Mouse (Mus musculus) midbrain, embryonic 13.5 days (tissue): Measurements from ENCODE around the gene Mfsd7a. TPM values are rescaled to one million over a fixed set of nuclear protein-coding genes. Genes with fewer than 3 reads are reported as not detected.
A peak's percentile ranks its signal among the peaks of the same experiment; 100 is the strongest.

Experiments used
- ATAC-seq: fragments of 200-750 bp; cut with Nextera tagmentation; 2 replicates; pipeline ENCODE4 v1.8.0; 2017; ENCODE audit warnings: mild to moderate bottlenecking, moderate TSS enrichment, moderate library complexity
- H3K27ac ChIP-seq: fragments of 300-500 bp; sonication (generic); 2 replicates; pipeline ENCODE4 v1.5.1; 2015; ENCODE audit warnings: inconsistent platforms, mild to moderate bottlenecking, moderate library complexity
- H3K27me3 ChIP-seq: fragments of 300-500 bp; sonication (generic); 2 replicates; pipeline ENCODE4 v1.6.1; 2015; ENCODE audit warnings: mild to moderate bottlenecking, inconsistent platforms
- H3K36me3 ChIP-seq: fragments of 300-500 bp; sonication (generic); 2 replicates; pipeline ENCODE4 v1.6.1; 2015; ENCODE audit warnings: mild to moderate bottlenecking, inconsistent platforms
- H3K4me1 ChIP-seq: fragments of 300-500 bp; sonication (generic); replicated peaks from 2 replicates; pipeline ENCODE4 v1.6.1; 2015; ENCODE audit warnings: inconsistent platforms
- H3K4me2 ChIP-seq: fragments of 300-500 bp; sonication (generic); replicated peaks from 2 replicates; pipeline ENCODE4 v1.6.1; 2015; ENCODE audit warnings: moderate library complexity, mild to moderate bottlenecking, inconsistent platforms
- H3K4me3 ChIP-seq: fragments of 300-500 bp; sonication (generic); replicated peaks from 2 replicates; pipeline ENCODE4 v1.5.1; 2015; ENCODE audit warnings: mild to moderate bottlenecking, inconsistent platforms
- H3K9ac ChIP-seq: fragments of 300-500 bp; sonication (generic); replicated peaks from 2 replicates; pipeline ENCODE4 v1.6.1; 2015; ENCODE audit warnings: mild to moderate bottlenecking, inconsistent platforms
- H3K9me3 ChIP-seq: fragments of 300-500 bp; sonication (generic); 2 replicates; pipeline ENCODE4 v1.6.1; 2016; ENCODE audit warnings: mild to moderate bottlenecking, inconsistent platforms
- WGBS: fragments of 180-500 bp; shearing (Covaris S2); methylation state at CpG from one replicate; pipeline ENCODE4 v1.1.7; 2015; 5-methylcytosine and 5-hydroxymethylcytosine counted together
- polyA plus RNA-seq: library from polyadenylated mRNA; unstranded; fragments of >200 nt; fragmentation: Nextera tagmentation; extraction: Ambion mirVana; gene quantifications from 2 replicates; pipeline ENCODE4 v1.2.1, GENCODE M21; 2015

Gene Mfsd7a
- polyA plus RNA-seq, 1 experiment from 2014 or later = not detected

GRCm38 (mm10) chr5:108460461-108460860 is 11.8 kb upstream of the Mfsd7a start:
- ATAC-seq = peak; percentile 19
- Histone ChIP-seq H3K9me3 (no peaks in the 10 kb centered on the region), H3K36me3 (no peaks in the 10 kb centered on the region)

GRCm38 (mm10) chr5:108458706-108459105 is 10.0 kb upstream of the Mfsd7a start:
- no peak overlapping the region for H3K27ac ChIP-seq
- no peaks in the 10 kb centered on the region for H3K9me3 ChIP-seq
- no peak for ATAC-seq
- 73% methylated on average over 2 of the region's 2 CpGs for WGBS
- no peak overlapping the region for H3K4me2 ChIP-seq
- no peak overlapping the region for H3K4me3 ChIP-seq
- H3K4me1 ChIP-seq = peaks cover 22% of the 10 kb centered on the region
- no peak overlapping the region for H3K9ac ChIP-seq
- H3K36me3 ChIP-seq = no peaks in the 10 kb centered on the region
- peaks cover 17% of the 10 kb centered on the region for H3K27me3 ChIP-seq

More at GRCm38 (mm10) chr5:108460461-108460860, 11.8 kb upstream of the Mfsd7a start:
- H3K27ac ChIP-seq = no peak overlapping the region
- H3K4me2 ChIP-seq = peak overlapping the region; percentile 95
- H3K4me1 ChIP-seq = peaks cover 38% of the 10 kb centered on the region
- peaks cover 17% of the 10 kb centered on the region for H3K27me3 ChIP-seq
- peak overlapping the region; percentile 52; the same call in 1 of the 2 replicates for H3K9ac ChIP-seq
- 47% methylated on average over 6 of the region's 6 CpGs for WGBS
- peak overlapping the region; percentile 96 for H3K4me3 ChIP-seq

- Histone ChIP-seq H3K36me3 (no peaks in the 10 kb centered on the region), H3K4me1 (no peaks in the 10 kb centered on the region), H3K4me3 (no peak overlapping the region), H3K9me3 (no peaks in the 10 kb centered on the region), H3K27ac (no peak overlapping the region), H3K4me2 (no peak overlapping the region), H3K27me3 (peaks cover 20% of the 10 kb centered on the region), H3K9ac (no peak overlapping the region)
- no peak for ATAC-seq
- WGBS = 37% methylated on average over 3 of the region's 3 CpGs
These were observed 5.4 kb upstream of the Mfsd7a start for GRCm38 (mm10) chr5:108454094-108454493.

- H3K36me3 ChIP-seq = no peaks in the 10 kb centered on the region
- H3K27me3 ChIP-seq = peaks cover 28% of the 10 kb centered on the region
- no peak overlapping the region for H3K9ac ChIP-seq
- no peak overlapping the region for H3K27ac ChIP-seq
- 91% methylated on average over 1 of the region's 1 CpGs for WGBS
- no peak overlapping the region for H3K4me2 ChIP-seq
- no peak for ATAC-seq
- H3K4me3 ChIP-seq = no peak overlapping the region
- H3K9me3 ChIP-seq = no peaks in the 10 kb centered on the region
- H3K4me1 ChIP-seq = peaks cover 7% of the 10 kb centered on the region
These were observed 3.7 kb upstream of the Mfsd7a start for GRCm38 (mm10) chr5:108452422-108452821.

- Histone ChIP-seq H3K27ac (no peak overlapping the region), H3K9me3 (no peaks in the 10 kb centered on the region), H3K4me1 (peaks cover 7% of the 10 kb centered on the region), H3K9ac (no peak overlapping the region), H3K27me3 (peaks cover 29% of the 10 kb centered on the region), H3K4me2 (no peak overlapping the region), H3K4me3 (no peak overlapping the region), H3K36me3 (no peaks in the 10 kb centered on the region)
- no peak for ATAC-seq
- 91% methylated on average over 1 of the region's 1 CpGs for WGBS
These were observed 2.9 kb upstream of the Mfsd7a start for GRCm38 (mm10) chr5:108451611-108452010.

- no peaks in the 10 kb centered on the region for H3K9me3 ChIP-seq
- peaks cover 7% of the 10 kb centered on the region for H3K4me1 ChIP-seq
- no peak overlapping the region for H3K27ac ChIP-seq
- H3K4me2 ChIP-seq = no peak overlapping the region
- no peaks in the 10 kb centered on the region for H3K36me3 ChIP-seq
- 84% methylated on average over 8 of the region's 8 CpGs for WGBS
- ATAC-seq = no peak
- H3K9ac ChIP-seq = no peak overlapping the region
- no peak overlapping the region for H3K4me3 ChIP-seq
- H3K27me3 ChIP-seq = peaks cover 31% of the 10 kb centered on the region
These were observed 2.3 kb upstream of the Mfsd7a start for GRCm38 (mm10) chr5:108450837-108451540.

- no peak for ATAC-seq
- Histone ChIP-seq H3K27ac (no peak overlapping the region), H3K9me3 (no peaks in the 10 kb centered on the region), H3K4me2 (no peak overlapping the region), H3K4me1 (peaks cover 7% of the 10 kb centered on the region), H3K9ac (no peak overlapping the region), H3K36me3 (no peaks in the 10 kb centered on the region), H3K27me3 (peaks cover 33% of the 10 kb centered on the region), H3K4me3 (no peak overlapping the region)
- WGBS = 88% methylated on average over 7 of the region's 7 CpGs
These were observed 834 bp downstream of the Mfsd7a start for GRCm38 (mm10) chr5:108447857-108448256.

- 77% methylated on average over 3 of the region's 3 CpGs for WGBS
- no peaks in the 10 kb centered on the region for H3K9me3 ChIP-seq
- no peak for ATAC-seq
These were observed 1.7 kb downstream of the Mfsd7a start for GRCm38 (mm10) chr5:108446973-108447372.

GRCm38 (mm10) chr5:108436101-108436500 is 12.6 kb downstream of the Mfsd7a start:
- WGBS = 74% methylated on average over 2 of the region's 2 CpGs
- no peak for ATAC-seq
- H3K4me2 ChIP-seq = no peak overlapping the region

More at GRCm38 (mm10) chr5:108446973-108447372, 1.7 kb downstream of the Mfsd7a start:
- no peak overlapping the region for H3K9ac ChIP-seq
- H3K4me1 ChIP-seq = peaks cover 7% of the 10 kb centered on the region
- peaks cover 33% of the 10 kb centered on the region for H3K27me3 ChIP-seq
- H3K4me2 ChIP-seq = no peak overlapping the region
- H3K4me3 ChIP-seq = no peak overlapping the region
- H3K36me3 ChIP-seq = no peaks in the 10 kb centered on the region
- H3K27ac ChIP-seq = no peak overlapping the region

GRCm38 (mm10) chr5:108433804-108434587 is 14.7 kb downstream of the Mfsd7a start, which contains the start of gene Atp5k:
TSS of gene Atp5k (minus strand) at chr5:108434448.
- H3K4me1 ChIP-seq = peaks cover 15% of the 10 kb centered on the region
- H3K27ac ChIP-seq = no peak within 1 kb of the TSS
- under 1% methylated on average over 42 of the region's 42 CpGs for WGBS

More at GRCm38 (mm10) chr5:108436101-108436500, 12.6 kb downstream of the Mfsd7a start:
- Histone ChIP-seq H3K27me3 (peaks cover 16% of the 10 kb centered on the region), H3K36me3 (peaks cover 17% of the 10 kb centered on the region), H3K9me3 (no peaks in the 10 kb centered on the region), H3K9ac (no peak overlapping the region), H3K4me3 (no peak overlapping the region), H3K4me1 (peaks cover 15% of the 10 kb centered on the region), H3K27ac (no peak overlapping the region)

GRCm38 (mm10) chr5:108431196-108431595 is 17.5 kb downstream of the Mfsd7a start:
- peaks cover 33% of the 10 kb centered on the region for H3K36me3 ChIP-seq
- no peak overlapping the region for H3K4me3 ChIP-seq
- H3K4me1 ChIP-seq = peaks cover 15% of the 10 kb centered on the region
- H3K27ac ChIP-seq = no peak overlapping the region
- 93% methylated on average over 6 of the region's 6 CpGs for WGBS
- H3K4me2 ChIP-seq = no peak overlapping the region
- ATAC-seq = no peak
- H3K27me3 ChIP-seq = 0 out of 2 replicates have a peak, but pooled peaks cover 2% of the 10 kb centered on the region
- no peak overlapping the region for H3K9ac ChIP-seq
- no peaks in the 10 kb centered on the region for H3K9me3 ChIP-seq

More at GRCm38 (mm10) chr5:108433804-108434587, 14.7 kb downstream of the Mfsd7a start, which contains the start of gene Atp5k:
- peak within 1 kb of the TSS; percentile 96 for H3K4me3 ChIP-seq
- H3K9me3 ChIP-seq = no peaks in the 10 kb centered on the region
- H3K4me2 ChIP-seq = peak within 1 kb of the TSS; percentile 97
- H3K36me3 ChIP-seq = peaks cover 33% of the 10 kb centered on the region
- ATAC-seq = peak; percentile 91
- H3K9ac ChIP-seq = peak within 1 kb of the TSS; percentile 89
- peaks cover 16% of the 10 kb centered on the region for H3K27me3 ChIP-seq

GRCm38 (mm10) chr5:108427186-108427585 is 21.5 kb downstream of the Mfsd7a start:
- no peaks in the 10 kb centered on the region for H3K4me1 ChIP-seq
- peaks cover 25% of the 10 kb centered on the region for H3K36me3 ChIP-seq
- H3K4me3 ChIP-seq = no peak overlapping the region
- no peak overlapping the region for H3K9ac ChIP-seq
- peak; percentile 41; the same call in 1 of the 2 replicates for ATAC-seq
- WGBS = 60% methylated on average over 1 of the region's 1 CpGs
- H3K4me2 ChIP-seq = no peak overlapping the region
- H3K27me3 ChIP-seq = no peaks in the 10 kb centered on the region
- H3K9me3 ChIP-seq = no peaks in the 10 kb centered on the region
- H3K27ac ChIP-seq = no peak overlapping the region
